Mouse (Mus musculus) ES-E14 (cell line): Measurements from ENCODE around the gene Gm42791. TPM values are rescaled to one million over a fixed set of nuclear protein-coding genes. Genes with fewer than 3 reads are reported as not detected.

Experiments
- DNase-seq: peaks from one replicate; pipeline ENCODE4 v3.0.0-alpha.2; 2013; ENCODE audit warnings: low read depth, low spot score
- H3K27ac ChIP-seq: 2 replicates; pipeline ENCODE4 v1.5.1; 2012; ENCODE audit warnings: low read depth, mild to moderate bottlenecking, low read length, moderate library complexity, mixed read lengths; ENCODE audit not compliant: poor library complexity, insufficient read depth, severe bottlenecking
- H3K36me3 ChIP-seq: 2 replicates; pipeline ENCODE4 v1.6.1; 2012; ENCODE audit warnings: mild to moderate bottlenecking, low read length, moderate library complexity, mixed read lengths; ENCODE audit not compliant: control insufficient read depth, poor library complexity, insufficient read depth, severe bottlenecking
- H3K4me1 ChIP-seq, 2 experiments: fragments of 150-350 bp in 1 of 2; sonication (generic) in 1 of 2; 2 replicates each; pipeline ENCODE4 v1.6.1; 2012; ENCODE audit warnings: low read length in 2 of 2, mild to moderate bottlenecking in 1 of 2, mixed read lengths in 1 of 2; ENCODE audit not compliant: control insufficient read depth in 2 of 2, insufficient read depth in 2 of 2, poor library complexity in 1 of 2
- H3K4me3 ChIP-seq, 2 experiments: fragments of 150-350 bp in 1 of 2; sonication (generic) in 1 of 2; 2 replicates each; pipeline ENCODE4 v1.5.1; 2012; ENCODE audit warnings: low read length in 2 of 2, low read depth in 1 of 2, mild to moderate bottlenecking in 1 of 2, mixed read lengths in 1 of 2; ENCODE audit not compliant: insufficient read depth in 1 of 2, poor library complexity in 1 of 2, severe bottlenecking in 1 of 2
- H3K9ac ChIP-seq: 2 replicates; pipeline ENCODE4 v1.6.1; 2012; ENCODE audit warnings: low read depth, mild to moderate bottlenecking, low read length, mixed read lengths; ENCODE audit not compliant: poor library complexity, insufficient read depth, severe bottlenecking
- H3K9me3 ChIP-seq: fragments of 150-350 bp; sonication (generic); 2 replicates; pipeline ENCODE4 v1.6.1; 2012; ENCODE audit warnings: low read depth, mild to moderate bottlenecking, low read length; ENCODE audit not compliant: control insufficient read depth, insufficient read depth
- CHD2 ChIP-seq: IDR thresholded peaks from 2 replicates; pipeline ENCODE4 v1.6.1; 2014; ENCODE audit warnings: mild to moderate bottlenecking, low read depth, low read length, inconsistent platforms
- HCFC1 ChIP-seq: IDR thresholded peaks from 2 replicates; pipeline ENCODE4 v1.6.1; 2012; ENCODE audit warnings: low read length, inconsistent platforms, borderline replicate concordance; ENCODE audit not compliant: insufficient read depth
- MAFK ChIP-seq: IDR thresholded peaks from 2 replicates; pipeline ENCODE4 v1.6.1; 2014; ENCODE audit warnings: mild to moderate bottlenecking, low read depth, low read length, inconsistent platforms; ENCODE audit not compliant: insufficient read depth
- ZC3H11A ChIP-seq: IDR thresholded peaks from 2 replicates; pipeline ENCODE4 v1.6.1; 2012; ENCODE audit warnings: low read depth, mild to moderate bottlenecking, inconsistent platforms, low read length, borderline replicate concordance
- ZNF384 ChIP-seq: IDR thresholded peaks from 2 replicates; pipeline ENCODE4 v1.6.1; 2012; ENCODE audit warnings: low read depth, low read length, inconsistent platforms
- in situ Hi-C, 2 experiments: fragments of 600-800 bp; cut with MboI; formaldehyde crosslinking; loops; one replicate each; pipeline ENCODE4 v1.15.1; 2025; ENCODE audit warnings: low sequenced_read_pairs in 2 of 2, inconsistent platforms in 1 of 2; ENCODE audit not compliant: unreplicated experiment in 2 of 2
- total RNA-seq: library from RNA; depleted of rRNA; stranded (reverse); fragments of 300-350 nt; gene quantifications from 2 replicates; pipeline ENCODE4 v1.2.3, GENCODE M21; 2012

The Gm42791 gene
- total RNA-seq, 1 experiment, result not detected

DNA sequence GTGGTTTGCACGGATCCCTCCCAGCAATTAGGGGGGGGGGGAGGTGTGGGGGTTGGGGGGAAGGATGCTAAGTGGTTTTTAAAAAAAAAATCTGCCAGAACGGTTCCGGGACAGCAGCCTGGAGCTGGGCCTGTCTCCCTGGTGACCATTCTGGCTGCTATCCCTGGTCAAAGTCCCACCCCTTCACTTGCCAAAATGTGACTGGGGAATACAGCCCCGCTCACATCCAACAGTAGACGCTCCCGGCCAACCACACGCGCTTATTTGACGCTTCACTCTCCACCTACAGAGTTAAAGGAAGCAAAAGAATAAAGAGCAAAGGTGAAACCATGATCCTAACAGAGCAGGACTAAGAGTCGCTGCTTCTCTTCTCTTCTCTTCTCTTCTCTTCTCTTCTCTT, 42.8 kb upstream of the Gm42791 start:
- H3K4me3 ChIP-seq, result no peak overlapping the region
- no peak overlapping the region for H3K27ac ChIP-seq
- H3K9me3 ChIP-seq, result no peaks in the 10 kb centered on the region
- H3K36me3 ChIP-seq, result no peaks in the 10 kb centered on the region
- H3K9ac ChIP-seq, result no peak overlapping the region
- no peak for DNase-seq
- no peak for TF ChIP-seq HCFC1
- no peak for TF ChIP-seq MAFK
- TF ChIP-seq ZNF384, result no peak
- no peak for TF ChIP-seq ZC3H11A
- TF ChIP-seq CHD2, result no peak
- H3K4me1 ChIP-seq, result peaks cover 0 to 2% of the 10 kb centered on the region in 2 experiments; a peak in 1 of 4 replicates
- in situ Hi-C loops, result no loop called here

DNA sequence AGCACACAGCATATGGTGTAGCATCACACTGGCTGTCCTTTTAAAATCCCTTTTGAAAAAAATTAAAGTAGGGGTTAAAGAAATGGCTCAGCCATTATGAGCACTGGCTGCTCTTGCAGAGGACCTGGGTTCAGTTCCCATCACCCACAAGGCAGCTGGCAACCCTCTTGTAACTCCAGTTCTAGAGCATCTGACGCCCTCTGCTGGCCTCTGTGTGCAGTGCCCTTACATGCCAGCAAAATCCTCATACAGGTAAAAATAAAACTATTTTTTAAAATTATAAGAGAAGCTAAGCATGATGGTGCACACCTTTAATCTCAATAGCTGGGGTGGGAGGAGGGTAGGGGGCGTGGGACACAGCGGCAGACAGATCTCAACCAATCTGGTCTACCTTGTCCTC, 42.0 kb upstream of the Gm42791 start:
- H3K27ac ChIP-seq, result no peak overlapping the region
- peaks cover 1 to 2% of the 10 kb centered on the region in 2 experiments; a peak in 2 of 4 replicates for H3K4me1 ChIP-seq
- no peak for DNase-seq
- TF ChIP-seq MAFK (no peak), ZNF384 (no peak), CHD2 (no peak), HCFC1 (no peak), ZC3H11A (no peak)
- H3K36me3 ChIP-seq, result no peaks in the 10 kb centered on the region
- no peak overlapping the region for H3K9ac ChIP-seq
- H3K9me3 ChIP-seq, result no peaks in the 10 kb centered on the region
- in situ Hi-C loops, result no loop called here
- no peak overlapping the region for H3K4me3 ChIP-seq

DNA sequence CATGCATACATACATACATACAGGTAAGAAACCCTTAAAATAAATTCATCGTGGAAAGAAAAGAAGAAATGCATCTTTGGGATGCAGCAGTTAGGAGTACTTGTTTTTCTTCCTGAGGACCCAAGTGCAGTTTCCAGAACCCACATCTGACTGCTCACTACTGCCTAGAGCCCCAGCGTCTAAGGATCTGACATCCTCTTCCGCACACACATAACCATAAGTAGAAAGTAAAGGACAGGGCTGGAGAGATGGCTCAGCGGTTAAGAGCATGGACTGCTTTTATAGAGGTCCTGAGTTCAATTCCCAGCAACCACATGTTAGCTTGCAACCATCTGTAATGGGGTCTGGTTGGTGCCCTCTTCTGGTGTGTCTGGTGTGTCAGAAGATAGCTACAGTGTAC, 37.5 kb upstream of the Gm42791 start:
- DNase-seq, result no peak
- Histone ChIP-seq H3K36me3 (no peaks in the 10 kb centered on the region), H3K27ac (no peak overlapping the region), H3K4me1 (peaks cover 0 to 3% of the 10 kb centered on the region in 2 experiments; a peak in 1 of 4 replicates), H3K4me3 (no peak overlapping the region), H3K9me3 (no peaks in the 10 kb centered on the region), H3K9ac (no peak overlapping the region)
- no peak for TF ChIP-seq MAFK
- TF ChIP-seq ZC3H11A, result no peak
- no peak for TF ChIP-seq ZNF384
- TF ChIP-seq HCFC1, result no peak
- no peak for TF ChIP-seq CHD2
- in situ Hi-C loops, result no loop called here

DNA sequence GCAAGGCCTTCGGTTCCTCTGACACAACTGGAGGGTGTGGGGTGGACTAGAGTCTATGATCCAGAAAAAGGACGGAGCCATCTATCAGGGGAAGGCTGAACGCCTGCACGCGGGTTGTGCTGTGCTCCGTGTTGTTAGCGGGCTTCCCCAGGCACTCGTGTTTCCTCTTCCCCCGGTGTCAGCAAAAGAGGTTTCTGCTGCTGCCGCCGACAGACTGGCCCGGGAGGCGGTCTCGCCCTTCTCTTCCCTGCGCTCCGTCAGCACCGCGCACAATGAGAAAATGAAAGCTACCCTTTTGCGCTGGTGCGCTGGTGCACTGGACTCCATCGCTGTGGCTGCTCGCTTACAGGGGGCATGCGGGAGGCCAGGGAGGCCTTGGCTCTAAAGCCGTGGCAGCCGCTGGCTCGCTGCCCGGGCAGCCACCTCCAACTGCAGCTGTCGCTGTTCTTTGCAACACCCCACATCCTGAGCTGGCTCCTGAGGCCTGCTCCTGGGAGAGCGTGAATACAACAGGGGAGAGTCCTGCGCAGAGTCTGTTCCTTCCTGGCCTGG, 36.3 kb upstream of the Gm42791 start:
- H3K4me3 ChIP-seq, result peak overlapping the region; percentile 52 to 63
- H3K9ac ChIP-seq, result peak overlapping the region; percentile 66
- peaks cover 0 to 3% of the 10 kb centered on the region in 2 experiments; a peak in 1 of 4 replicates for H3K4me1 ChIP-seq
- H3K27ac ChIP-seq, result no peak overlapping the region
- no peaks in the 10 kb centered on the region for H3K9me3 ChIP-seq
- no peak for DNase-seq
- no peaks in the 10 kb centered on the region for H3K36me3 ChIP-seq
- in situ Hi-C loops, result no loop called here
- TF ChIP-seq ZNF384 (no peak), HCFC1 (no peak), CHD2 (no peak)

DNA sequence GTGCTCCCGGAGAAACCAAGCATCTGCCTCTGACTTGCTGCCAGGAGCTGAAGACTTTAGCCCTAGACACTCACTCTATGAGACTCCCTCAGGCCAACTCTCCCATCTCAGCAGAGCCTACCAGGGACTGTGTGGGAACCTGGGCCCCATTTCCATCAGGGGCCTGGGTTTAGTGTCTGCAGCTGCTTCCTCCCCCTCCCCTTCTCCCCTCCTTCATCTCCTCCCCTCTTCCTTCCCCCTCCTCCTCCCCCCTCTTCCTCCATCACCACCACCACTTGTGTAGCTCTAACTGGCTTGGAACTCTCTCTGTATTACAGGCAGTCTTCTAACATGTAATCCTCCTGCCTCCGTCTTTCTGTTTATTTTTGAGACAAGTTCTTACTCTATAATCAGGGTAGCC, 35.2 kb upstream of the Gm42791 start:
- no peaks in the 10 kb centered on the region for H3K36me3 ChIP-seq
- in situ Hi-C loops, result no loop called here

More for the DNA sequence above, 35.2 kb upstream of the Gm42791 start:
- no peaks in the 10 kb centered on the region for H3K9me3 ChIP-seq
- no peak for TF ChIP-seq ZC3H11A
- peaks cover 0 to 3% of the 10 kb centered on the region in 2 experiments; a peak in 1 of 4 replicates for H3K4me1 ChIP-seq
- no peak overlapping the region for H3K4me3 ChIP-seq
- H3K27ac ChIP-seq, result no peak overlapping the region
- no peak overlapping the region for H3K9ac ChIP-seq
- no peak for DNase-seq
